Mouse (Mus musculus) hindbrain, embryonic 14.5 days (tissue): ENCODE results near the gene Rab35. TPM values are rescaled to one million over a fixed set of nuclear protein-coding genes. Genes with fewer than 3 reads are reported as not detected.

ENCODE experiments used
- ATAC-seq: fragments of 200-750 bp; cut with Nextera tagmentation; 2 replicates; pipeline ENCODE4 v1.8.0; 2017; ENCODE audit warnings: moderate number of reproducible peaks, mild to moderate bottlenecking, moderate TSS enrichment, moderate library complexity; ENCODE audit not compliant: low FRiP score
- DNase-seq: peaks from one replicate; pipeline ENCODE4 v3.0.0-alpha.2; 2015; ENCODE audit warnings: low spot score
- H3K27ac ChIP-seq: fragments of 300-500 bp; sonication (generic); 2 replicates; pipeline ENCODE4 v1.5.1; 2014; ENCODE audit warnings: mild to moderate bottlenecking, moderate library complexity
- H3K27me3 ChIP-seq: fragments of 300-500 bp; sonication (generic); 2 replicates; pipeline ENCODE4 v1.6.1; 2014; ENCODE audit warnings: mild to moderate bottlenecking, low read length, mixed read lengths; ENCODE audit not compliant: control insufficient read depth, insufficient read depth
- H3K36me3 ChIP-seq: fragments of 300-500 bp; sonication (generic); replicated peaks from 2 replicates; pipeline ENCODE4 v1.6.1; 2014; ENCODE audit not compliant: control insufficient read depth, insufficient read depth
- H3K4me1 ChIP-seq: fragments of 300-500 bp; sonication (generic); replicated peaks from 2 replicates; pipeline ENCODE4 v1.6.1; 2014; ENCODE audit warnings: antibody characterized with exemption, low read length, mixed read lengths; ENCODE audit not compliant: control insufficient read depth, insufficient read depth
- H3K4me2 ChIP-seq: fragments of 300-500 bp; sonication (generic); replicated peaks from 2 replicates; pipeline ENCODE4 v1.6.1; 2014; ENCODE audit warnings: mild to moderate bottlenecking, moderate library complexity
- H3K4me3 ChIP-seq: fragments of 300-500 bp; sonication (generic); replicated peaks from 2 replicates; pipeline ENCODE4 v1.5.1; 2014; ENCODE audit warnings: mild to moderate bottlenecking, low read length
- H3K9ac ChIP-seq: fragments of 300-500 bp; sonication (generic); 2 replicates; pipeline ENCODE4 v1.6.1; 2014
- H3K9me3 ChIP-seq: fragments of 300-500 bp; sonication (generic); 2 replicates; pipeline ENCODE4 v1.6.1; 2016; ENCODE audit warnings: low read length; ENCODE audit not compliant: control insufficient read depth
- WGBS: fragments of 180-500 bp; shearing (Covaris S2); extraction: QIAGEN DNeasy Blood & Tissue Kit; methylation state at CpG from one replicate; pipeline ENCODE4 v1.1.7; 2014; 5-methylcytosine and 5-hydroxymethylcytosine counted together
- polyA plus RNA-seq: library from polyadenylated mRNA; unstranded; fragments of >200 nt; fragmentation: Nextera tagmentation; extraction: Ambion mirVana; gene quantifications from 2 replicates; pipeline ENCODE4 v1.2.1, GENCODE M21; 2014

Rab35 gene
- polyA plus RNA-seq, 1 experiment from 2014 or later, result 23.3 TPM

GRCm38 (mm10) chr5:115653776-115654175 is 22.1 kb downstream of the Rab35 start:
- no peak for DNase-seq
- Histone ChIP-seq H3K9ac (no peak overlapping the region), H3K27me3 (no peaks in the 10 kb centered on the region), H3K9me3 (no peaks in the 10 kb centered on the region), H3K4me3 (no peak overlapping the region), H3K36me3 (peaks cover 29% of the 10 kb centered on the region), H3K4me1 (peaks cover 11% of the 10 kb centered on the region), H3K27ac (no peak overlapping the region), H3K4me2 (no peak overlapping the region)
- no peak for ATAC-seq
- 93% methylated on average over 12 of the region's 12 CpGs for WGBS

DNA sequence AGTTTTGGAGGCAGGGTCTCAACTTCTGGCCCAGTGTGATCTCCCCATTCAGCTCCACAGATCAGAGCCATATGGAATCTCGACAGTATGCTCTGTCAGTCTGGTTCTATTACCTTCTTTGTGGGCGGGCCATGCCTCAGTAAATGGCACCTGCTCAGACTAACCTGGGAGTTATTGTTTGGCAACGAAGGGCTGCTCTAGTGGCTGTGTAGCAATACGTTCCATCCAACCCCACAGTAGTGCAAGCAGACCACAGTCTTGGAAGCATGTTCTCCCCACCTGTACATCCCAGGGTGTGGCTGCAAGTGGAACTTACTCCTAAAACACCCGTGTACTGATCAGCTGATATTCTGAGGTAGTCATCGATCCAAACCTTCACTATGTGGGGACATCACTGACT is 25.0 kb downstream of the Rab35 start:
- ATAC-seq (no peak), DNase-seq (no peak)
- no peaks in the 10 kb centered on the region for H3K27me3 ChIP-seq
- no peaks in the 10 kb centered on the region for H3K9me3 ChIP-seq
- peaks cover 10% of the 10 kb centered on the region for H3K4me1 ChIP-seq
- 87% methylated on average over 6 of the region's 6 CpGs for WGBS
- H3K4me3 ChIP-seq, result no peak overlapping the region
- peaks cover 45% of the 10 kb centered on the region for H3K36me3 ChIP-seq
- no peak overlapping the region for H3K4me2 ChIP-seq
- H3K27ac ChIP-seq, result no peak overlapping the region
- H3K9ac ChIP-seq, result no peak overlapping the region

DNA sequence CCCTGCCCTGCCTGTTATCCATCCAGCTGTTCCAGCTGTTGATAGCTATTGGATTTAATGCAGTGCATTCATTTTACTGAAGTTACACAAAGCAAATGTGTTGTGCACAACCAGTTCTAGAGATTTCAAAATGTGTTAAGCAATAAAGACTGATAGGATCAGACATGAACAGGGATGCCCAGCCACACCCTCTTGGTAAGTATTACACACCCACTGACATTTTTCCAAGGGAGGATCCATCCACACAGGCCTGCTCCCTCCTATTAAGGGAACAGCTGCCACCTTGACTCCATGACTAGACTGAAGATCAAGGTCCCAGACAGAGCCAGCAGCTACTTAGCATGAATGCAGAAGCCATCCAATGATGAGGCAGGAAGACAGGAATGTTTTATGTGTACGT is 25.5 kb downstream of the Rab35 start:
- Histone ChIP-seq H3K9ac (no peak overlapping the region), H3K9me3 (no peaks in the 10 kb centered on the region), H3K4me1 (peaks cover 4% of the 10 kb centered on the region), H3K36me3 (peaks cover 50% of the 10 kb centered on the region), H3K27me3 (no peaks in the 10 kb centered on the region), H3K4me2 (no peak overlapping the region), H3K27ac (no peak overlapping the region), H3K4me3 (no peak overlapping the region)
- ATAC-seq (no peak), DNase-seq (no peak)
- WGBS, result 74% methylated on average over 1 of the region's 1 CpGs

DNA sequence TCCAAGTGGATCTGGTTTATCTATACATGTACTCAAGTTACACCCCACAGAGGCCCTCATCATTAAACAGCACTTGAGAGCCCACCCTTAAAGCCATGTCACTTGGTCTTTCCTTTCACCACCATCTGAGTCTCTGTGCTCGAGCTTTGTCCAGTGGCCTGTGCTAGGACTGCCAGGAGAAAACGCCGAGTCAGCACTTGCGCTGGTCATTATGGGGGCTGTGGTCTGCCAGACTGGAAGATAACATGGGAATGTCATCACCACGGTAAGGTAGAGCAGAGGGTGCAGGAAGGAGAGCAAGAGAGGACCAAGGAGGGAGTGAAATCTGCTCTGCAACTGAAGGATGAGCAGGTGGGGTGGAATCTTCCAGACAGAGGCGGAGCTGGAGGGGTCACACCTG is 26.6 kb downstream of the Rab35 start:
- H3K36me3 ChIP-seq, result peaks cover 54% of the 10 kb centered on the region
- no peak for ATAC-seq
- WGBS, result 87% methylated on average over 6 of the region's 6 CpGs

DNA sequence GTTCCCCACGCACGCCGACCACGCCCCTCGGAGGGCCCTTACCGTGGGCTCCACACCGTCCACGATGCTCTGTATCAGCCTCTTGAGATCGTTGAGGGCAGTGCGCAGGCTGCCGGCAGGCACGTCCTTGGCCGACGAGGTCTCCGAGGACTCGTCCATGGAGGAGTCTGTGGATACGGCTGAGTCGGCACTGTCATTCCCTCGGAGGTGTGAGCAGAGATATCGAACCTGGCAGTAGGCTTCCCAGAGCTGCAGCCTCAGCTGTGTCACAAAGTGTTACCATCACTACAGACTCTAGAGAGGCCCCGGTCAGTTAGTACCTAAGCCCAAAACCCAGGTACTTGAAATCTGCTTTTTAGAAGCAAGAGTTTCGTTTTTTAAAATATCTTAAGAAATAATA is 30.9 kb downstream of the Rab35 start:
- WGBS, result 80% methylated on average over 22 of the region's 22 CpGs
- Histone ChIP-seq H3K27ac (no peak overlapping the region), H3K9ac (no peak overlapping the region), H3K4me2 (no peak overlapping the region), H3K36me3 (peaks cover 36% of the 10 kb centered on the region), H3K4me1 (peaks cover 6% of the 10 kb centered on the region; the same call in 1 of the 2 replicates), H3K9me3 (no peaks in the 10 kb centered on the region), H3K27me3 (no peaks in the 10 kb centered on the region), H3K4me3 (no peak overlapping the region)
- ATAC-seq (no peak), DNase-seq (no peak)

More for the DNA sequence above, 26.6 kb downstream of the Rab35 start:
- Histone ChIP-seq H3K27ac (no peak overlapping the region), H3K4me3 (no peak overlapping the region), H3K4me1 (no peaks in the 10 kb centered on the region), H3K9me3 (no peaks in the 10 kb centered on the region), H3K27me3 (no peaks in the 10 kb centered on the region), H3K4me2 (no peak overlapping the region), H3K9ac (no peak overlapping the region)
- DNase-seq, result no peak

GRCm38 (mm10) chr5:115666366-115667065 is 34.8 kb downstream of the Rab35 start:
- H3K4me2 ChIP-seq, result no peak overlapping the region
- H3K9ac ChIP-seq, result no peak overlapping the region
- no peak overlapping the region for H3K27ac ChIP-seq
- ATAC-seq (no peak), DNase-seq (peak; percentile 34)
- H3K27me3 ChIP-seq, result no peaks in the 10 kb centered on the region
- H3K4me1 ChIP-seq, result peaks cover 6% of the 10 kb centered on the region; the same call in 1 of the 2 replicates
- 55% methylated on average over 8 of the region's 8 CpGs for WGBS
- H3K36me3 ChIP-seq, result peaks cover 28% of the 10 kb centered on the region
- no peak overlapping the region for H3K4me3 ChIP-seq
- no peaks in the 10 kb centered on the region for H3K9me3 ChIP-seq

GRCm38 (mm10) chr5:115667210-115667609 is 35.5 kb downstream of the Rab35 start:
- H3K27ac ChIP-seq, result no peak overlapping the region
- ATAC-seq (no peak), DNase-seq (no peak)
- WGBS, result 80% methylated on average over 8 of the region's 8 CpGs
- H3K4me1 ChIP-seq, result peaks cover 6% of the 10 kb centered on the region; the same call in 1 of the 2 replicates
- H3K27me3 ChIP-seq, result no peaks in the 10 kb centered on the region
- no peak overlapping the region for H3K9ac ChIP-seq
- no peak overlapping the region for H3K4me2 ChIP-seq
- no peaks in the 10 kb centered on the region for H3K9me3 ChIP-seq
- no peak overlapping the region for H3K4me3 ChIP-seq
- peaks cover 21% of the 10 kb centered on the region for H3K36me3 ChIP-seq

DNA sequence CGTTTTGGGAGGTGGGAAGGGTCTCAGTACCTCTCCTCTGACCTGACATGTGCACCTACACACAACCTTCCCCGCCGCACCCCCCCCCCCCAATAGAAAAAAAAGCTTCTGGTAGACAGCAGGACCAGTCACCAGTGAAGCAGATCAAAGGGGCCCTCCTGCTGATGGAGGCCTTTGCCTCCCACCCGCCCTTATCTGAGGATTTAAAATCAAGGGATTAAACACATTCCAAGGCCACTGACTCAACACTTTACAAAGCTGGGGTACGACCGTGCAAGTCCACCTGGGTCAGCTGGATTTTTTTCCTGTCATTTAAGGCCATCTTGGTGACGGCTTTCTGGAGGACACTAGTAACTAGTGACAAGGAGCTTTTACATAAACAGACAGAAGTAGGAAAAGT is 36.2 kb downstream of the Rab35 start:
- 28% methylated on average over 7 of the region's 7 CpGs for WGBS

DNA sequence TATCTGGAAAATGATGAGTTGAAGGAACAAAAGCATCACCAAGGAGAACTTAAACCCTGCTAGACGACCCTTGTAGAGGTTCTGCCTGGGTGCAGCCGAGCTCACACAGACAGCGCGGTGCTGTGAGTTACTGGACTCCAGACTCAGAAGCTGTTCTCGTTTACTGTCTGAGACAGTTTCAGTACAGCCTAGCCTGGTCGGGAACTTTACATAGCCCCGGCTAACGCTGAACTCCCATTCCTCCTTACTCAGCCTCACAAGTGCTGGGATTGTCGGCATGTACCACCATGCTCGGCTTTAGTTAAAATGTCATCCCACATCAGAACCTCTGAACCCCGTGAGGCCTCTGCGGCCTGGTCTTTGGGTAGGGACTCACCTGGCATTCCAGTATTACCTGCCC is 37.3 kb downstream of the Rab35 start:
- H3K9me3 ChIP-seq, result no peaks in the 10 kb centered on the region
- H3K27me3 ChIP-seq, result no peaks in the 10 kb centered on the region
- DNase-seq, result no peak
- no peak for ATAC-seq
- H3K4me2 ChIP-seq, result no peak overlapping the region
- no peak overlapping the region for H3K4me3 ChIP-seq
- no peak overlapping the region for H3K27ac ChIP-seq
- peaks cover 6% of the 10 kb centered on the region; the same call in 1 of the 2 replicates for H3K4me1 ChIP-seq
- 87% methylated on average over 12 of the region's 12 CpGs for WGBS
- no peak overlapping the region for H3K9ac ChIP-seq
- H3K36me3 ChIP-seq, result peaks cover 17% of the 10 kb centered on the region

More for the DNA sequence above, 36.2 kb downstream of the Rab35 start:
- peaks cover 17% of the 10 kb centered on the region for H3K36me3 ChIP-seq
- H3K27me3 ChIP-seq, result no peaks in the 10 kb centered on the region
- no peak overlapping the region for H3K4me3 ChIP-seq
- no peak overlapping the region for H3K9ac ChIP-seq
- ATAC-seq (no peak), DNase-seq (no peak)
- no peaks in the 10 kb centered on the region for H3K9me3 ChIP-seq
- no peak overlapping the region for H3K27ac ChIP-seq
- peaks cover 6% of the 10 kb centered on the region; the same call in 1 of the 2 replicates for H3K4me1 ChIP-seq
- no peak overlapping the region for H3K4me2 ChIP-seq
